Mouse (Mus musculus): ENCODE measurements around the gene Gm28490.
"Not testable (repeated sequence)": the region's sequence is repeated elsewhere in the genome, so short reads cannot be mapped to it uniquely, and the experiment has no call there.

The Gm28490 gene

DNA sequence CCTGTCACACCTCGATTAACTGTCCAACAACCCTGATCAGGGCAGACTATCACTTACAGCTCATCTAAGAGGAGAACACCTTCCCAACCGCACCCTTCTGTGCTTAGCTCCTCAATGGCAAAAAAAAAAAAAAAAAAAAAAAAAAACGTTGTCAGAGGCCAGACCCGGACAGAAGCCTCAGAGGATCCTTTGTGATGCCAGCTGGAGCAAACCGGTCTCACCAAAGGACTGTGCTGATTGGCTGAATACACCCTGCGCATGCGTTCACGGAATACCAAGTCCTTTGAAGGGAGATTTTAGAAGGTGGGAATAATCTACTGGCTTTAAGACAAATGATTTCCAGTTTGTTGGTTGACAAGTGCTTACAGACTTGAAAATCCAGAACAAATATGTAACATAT, at the start of gene Gm28490:
TSS of gene Gm28490 (minus strand) at position 101 of the 400 bp plus-strand sequence.
- POLR2A ChIA-PET, CTCF ChIA-PET: not testable (repeated sequence)

All from embryonic stem cell, embryonic (primary cell).